Mouse (Mus musculus): ENCODE data around the gene Cd164.

Gene Cd164

DNA sequence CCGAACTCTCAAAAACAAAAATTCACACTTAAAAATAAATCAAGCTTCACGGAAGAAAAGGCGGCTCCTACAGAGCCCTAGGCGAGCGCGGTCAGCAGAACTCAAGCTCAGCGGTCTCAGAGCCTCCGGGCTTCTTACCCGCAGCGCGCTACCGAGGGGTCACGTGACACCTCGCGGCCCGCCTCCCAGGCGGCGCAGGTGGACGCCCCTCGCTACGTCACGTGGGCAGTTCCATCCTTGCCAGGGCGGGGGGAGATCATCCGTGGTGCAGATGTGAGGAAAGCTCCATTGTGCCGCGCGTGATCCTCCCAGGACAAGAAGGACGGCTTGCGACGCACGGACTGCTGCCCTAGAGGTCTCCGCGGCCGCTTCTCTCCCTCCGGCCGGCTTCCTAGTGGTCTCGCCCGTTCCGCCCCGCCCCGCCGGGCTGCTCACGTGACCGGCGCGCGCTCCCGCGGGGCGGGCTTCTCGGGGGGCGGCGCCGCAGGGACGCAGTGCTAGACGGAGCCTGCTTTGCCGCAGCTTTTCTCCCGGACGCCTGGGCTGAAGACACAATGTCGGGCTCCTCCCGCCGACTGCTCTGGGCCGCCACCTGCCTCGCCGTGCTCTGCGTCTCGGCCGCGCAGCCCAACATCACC lies at the start of gene Cd164:
Cd164 (plus strand) TSS at position 434 of the 638 bp plus-strand sequence.
- peak; percentile 96 for DNase-seq (ENCODE audit: low spot score)

DNA sequence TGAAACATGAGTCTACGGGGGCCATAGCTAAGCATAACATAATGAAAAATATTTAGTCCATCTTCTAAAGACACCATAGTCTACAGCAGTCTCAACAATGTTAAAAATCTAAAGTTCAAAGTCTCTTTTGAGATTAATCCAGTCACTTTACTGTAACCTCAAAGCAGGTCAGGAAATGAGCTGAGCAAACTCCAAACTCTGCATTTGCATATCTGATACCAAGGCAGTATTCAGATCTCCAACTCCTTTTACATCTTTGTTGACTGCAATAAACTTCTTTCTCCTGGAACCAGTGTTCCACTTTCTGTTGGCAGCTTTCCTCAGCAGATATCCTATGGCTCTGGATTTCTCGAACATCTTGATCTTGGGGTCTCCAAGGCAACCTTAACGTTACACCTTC lies 48.5 kb upstream of the Cd164 start:
- no peak for DNase-seq (ENCODE audit: low spot score)

DNA sequence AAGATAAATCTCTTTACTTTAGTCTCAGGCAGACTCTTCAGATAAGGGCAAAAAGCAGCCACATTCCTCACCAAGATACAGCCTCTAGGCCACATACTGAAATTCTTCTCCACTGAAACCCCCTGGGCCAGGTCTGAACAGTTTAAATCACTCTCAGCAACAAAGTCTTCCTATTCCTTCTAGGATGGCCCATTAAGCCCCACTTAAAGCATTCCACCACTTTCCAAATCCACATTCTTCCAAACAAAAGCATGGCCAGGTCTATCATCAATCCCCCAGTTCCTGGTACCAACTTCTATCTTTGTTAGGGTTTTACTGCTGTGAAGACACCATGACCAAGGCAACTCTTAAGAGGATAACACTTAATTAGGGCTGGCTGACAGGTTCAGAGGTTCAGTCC lies 46.7 kb upstream of the Cd164 start:
- DNase-seq (ENCODE audit: low spot score) = no peak

- DNase-seq (ENCODE audit: low spot score) = no peak
Observed at GRCm38 (mm10) chr10:41472962-41473481, 46.2 kb upstream of the Cd164 start.

- no peak for DNase-seq (ENCODE audit: low spot score)
Observed at GRCm38 (mm10) chr10:41473782-41474468, 45.3 kb upstream of the Cd164 start.

DNA sequence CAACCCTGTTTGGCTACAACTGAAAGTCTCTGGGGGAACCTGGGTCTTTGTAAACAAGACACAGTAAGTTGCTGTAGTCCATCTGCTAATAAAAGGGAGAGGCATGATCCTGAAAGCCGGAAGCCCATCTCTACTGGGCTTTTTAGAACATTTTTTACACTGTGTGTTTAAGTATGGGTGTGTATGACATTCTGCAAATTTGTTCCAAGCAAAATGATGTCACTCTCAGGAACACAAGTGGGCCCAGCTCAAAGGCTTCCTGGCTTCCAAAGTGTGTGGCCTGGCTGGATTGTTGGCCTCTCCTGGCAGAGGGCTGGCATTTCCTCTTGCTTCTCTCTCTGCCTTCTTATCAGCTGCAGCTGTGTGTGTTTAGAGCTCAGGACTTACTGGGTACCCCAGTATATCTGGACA lies 44.2 kb upstream of the Cd164 start:
- DNase-seq (ENCODE audit: low spot score) = no peak

DNA sequence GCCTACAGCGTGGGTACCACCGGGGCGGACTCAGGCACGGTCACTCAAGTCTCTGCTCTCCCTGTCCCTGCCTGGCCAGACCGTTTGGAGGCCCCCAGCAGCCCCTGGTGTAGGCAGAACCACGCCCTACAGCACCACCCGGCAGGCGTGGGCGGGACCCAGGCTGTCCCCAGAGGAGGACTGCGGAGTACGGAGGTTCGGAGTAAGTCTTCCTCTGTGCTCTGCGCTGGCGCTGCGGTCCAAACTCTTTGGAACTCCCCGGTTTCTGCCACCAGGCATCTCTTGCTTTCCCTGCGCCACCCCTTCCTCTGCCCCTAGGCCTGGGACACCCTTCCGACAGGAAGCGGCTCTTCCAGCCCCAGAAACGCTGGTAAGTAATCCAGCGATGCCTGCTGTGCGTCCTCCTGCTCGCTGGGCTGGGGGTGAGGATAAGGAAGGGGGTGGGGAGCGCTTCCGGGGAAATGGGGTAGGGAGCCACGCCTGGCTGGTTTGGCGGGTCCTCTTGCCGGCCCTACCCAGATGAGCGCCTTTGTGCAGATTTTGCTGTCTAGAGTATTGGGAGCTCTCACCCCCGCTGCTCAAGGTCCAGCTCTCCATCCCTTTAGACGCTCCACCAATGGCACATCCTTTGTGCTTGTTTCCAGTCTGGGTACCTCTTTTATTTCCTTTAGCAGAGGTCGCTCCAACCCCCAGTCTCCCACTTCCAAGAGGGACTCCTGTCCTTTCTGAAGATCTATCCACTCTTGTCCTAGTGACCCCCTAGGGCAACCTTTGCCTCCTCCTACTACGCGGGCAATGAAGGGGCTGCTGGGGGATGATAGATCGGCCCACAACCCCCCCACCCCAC lies 42.8 kb upstream of the Cd164 start, which contains the start of gene Mical1:
Mical1 (plus strand) TSS at position 144 of the 847 bp plus-strand sequence.
- DNase-seq (ENCODE audit: low spot score) = peak; percentile 77

DNA sequence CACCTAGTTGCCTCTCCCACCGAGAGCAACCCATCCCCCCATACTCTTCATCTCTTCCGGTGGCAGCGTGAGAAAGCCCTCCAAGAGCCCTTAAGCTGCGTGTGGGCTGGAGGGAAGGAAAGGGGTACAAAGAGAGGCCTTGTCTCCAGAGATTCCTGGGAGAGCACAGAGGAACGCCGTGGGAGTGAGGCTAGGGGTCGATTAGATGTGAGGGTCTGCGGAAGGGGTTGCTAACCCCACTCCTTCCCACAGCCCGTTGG lies 42.3 kb upstream of the Cd164 start:
- peak; percentile 78 for DNase-seq (ENCODE audit: low spot score)

- peak; percentile 87 for DNase-seq (ENCODE audit: low spot score)
Observed at GRCm38 (mm10) chr10:41477278-41478181, 41.7 kb upstream of the Cd164 start.

DNA sequence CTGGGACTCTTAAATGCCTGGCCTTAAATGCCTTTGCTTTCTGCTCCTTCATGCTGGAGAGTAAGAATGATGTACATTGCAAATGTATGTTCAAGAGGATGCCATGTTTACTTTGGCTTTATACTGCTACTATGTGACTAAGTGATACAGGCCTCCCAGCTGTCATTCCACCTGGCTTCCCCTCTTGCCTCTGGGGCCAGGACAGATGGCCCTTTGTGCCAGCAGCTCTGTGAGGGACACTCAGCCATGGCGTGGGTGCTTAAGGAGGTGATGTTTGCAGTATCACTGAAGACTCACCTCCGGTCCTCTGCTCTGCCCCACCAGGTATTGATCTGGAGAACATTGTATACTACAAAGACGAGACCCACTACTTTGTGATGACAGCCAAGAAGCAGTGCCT lies 39.3 kb upstream of the Cd164 start:
- DNase-seq (ENCODE audit: low spot score) = no peak

- DNase-seq (ENCODE audit: low spot score) = no peak
Observed at GRCm38 (mm10) chr10:41480938-41481880, 38.0 kb upstream of the Cd164 start.

DNA sequence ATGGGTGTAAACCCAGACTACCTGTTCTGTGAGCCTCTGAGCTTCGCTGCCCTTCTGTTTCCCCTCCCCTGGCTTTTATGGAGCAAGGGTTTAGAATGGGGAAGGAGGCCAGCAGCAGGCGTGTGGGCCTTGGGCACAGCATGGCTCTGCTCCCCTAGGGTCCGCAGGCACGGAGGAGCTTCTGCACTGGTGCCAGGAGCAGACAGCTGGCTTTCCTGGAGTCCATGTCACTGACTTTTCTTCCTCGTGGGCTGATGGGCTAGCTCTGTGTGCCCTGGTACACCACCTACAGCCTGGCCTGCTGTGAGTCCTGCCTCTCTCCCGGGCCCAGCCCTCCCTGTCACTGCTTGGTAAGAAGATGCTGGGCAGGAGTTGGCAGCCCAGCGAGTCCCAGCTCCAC lies 36.8 kb upstream of the Cd164 start:
- DNase-seq (ENCODE audit: low spot score) = no peak

- no peak for DNase-seq (ENCODE audit: low spot score)
Observed at GRCm38 (mm10) chr10:41485778-41486177, 33.4 kb upstream of the Cd164 start.

GRCm38 (mm10) chr10:41486506-41487170 lies 32.6 kb upstream of the Cd164 start:
- no peak for DNase-seq (ENCODE audit: low spot score)

- DNase-seq (ENCODE audit: low spot score) = no peak
Observed at GRCm38 (mm10) chr10:41488877-41489276, 30.3 kb upstream of the Cd164 start.

GRCm38 (mm10) chr10:41489294-41489693 lies 29.9 kb upstream of the Cd164 start:
- no peak for DNase-seq (ENCODE audit: low spot score)

- DNase-seq (ENCODE audit: low spot score) = peak; percentile 95
Observed at GRCm38 (mm10) chr10:41489708-41490517, 29.3 kb upstream of the Cd164 start, which contains the start of the genes Smpd2 and Ppil6. Gene Smpd2 (minus strand): TSS chr10:41490369. Gene Ppil6 (plus strand): TSS chr10:41490439.

DNA sequence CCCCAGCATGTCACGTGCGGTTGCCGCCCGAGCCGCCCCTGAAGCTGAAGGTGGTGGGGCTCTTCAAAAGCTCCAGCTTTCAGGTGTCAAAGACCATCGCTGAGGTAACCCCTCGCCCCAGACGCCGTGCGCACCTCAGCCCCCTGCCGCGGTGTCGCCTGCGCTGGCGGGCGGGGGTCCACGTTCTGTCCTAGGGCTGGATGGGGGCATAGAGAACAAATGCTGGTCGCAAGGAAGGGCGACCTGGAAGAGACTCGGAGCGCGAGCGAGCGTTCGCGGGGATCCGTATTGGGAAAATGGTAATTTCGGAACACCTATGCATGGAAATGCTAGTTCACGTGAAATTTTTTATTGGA lies 28.7 kb upstream of the Cd164 start:
- DNase-seq (ENCODE audit: low spot score) = no peak

DNA sequence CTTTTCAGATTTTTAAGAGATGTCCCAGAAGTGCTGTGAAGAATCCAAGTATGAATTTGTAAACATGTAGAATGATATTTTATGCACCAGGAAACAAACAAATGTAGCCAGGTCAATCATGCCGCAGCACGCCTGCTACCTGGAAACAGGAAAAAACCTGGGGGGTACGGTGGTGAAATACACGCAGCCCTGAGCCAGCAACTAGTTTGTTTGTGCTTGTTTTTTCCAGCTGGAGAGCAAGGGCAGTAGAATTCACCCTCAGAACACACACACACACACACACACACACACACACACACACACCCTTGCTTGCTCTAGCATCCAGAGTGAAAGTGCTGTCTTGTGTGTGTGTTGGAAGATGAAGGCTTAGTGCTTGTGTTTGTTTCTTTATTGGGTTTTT lies 28.1 kb upstream of the Cd164 start:
- no peak for DNase-seq (ENCODE audit: low spot score)

Measured in embryo, embryonic 10 days (tissue).